Mouse (Mus musculus) frontal cortex, postnatal 14 days (tissue): ENCODE results near the gene Ctdnep1.

Experiments used
- DNase-seq, 2 experiments: peaks; one replicate each; pipeline ENCODE4 v3.0.0; 2022; ENCODE audit warnings: low spot score in 2 of 2

The Ctdnep1 gene

GRCm38 (mm10) chr11:70029130-70029801 is 48.3 kb downstream of the Ctdnep1 start:
- peak; percentile 87 to 93 for DNase-seq

GRCm38 (mm10) chr11:70029829-70030550 is 49.0 kb downstream of the Ctdnep1 start:
- DNase-seq = no peak

- DNase-seq = no peak
Measured at GRCm38 (mm10) chr11:70030651-70031320, 49.8 kb downstream of the Ctdnep1 start.

GRCm38 (mm10) chr11:70031321-70031670 is 50.3 kb downstream of the Ctdnep1 start:
- no peak for DNase-seq

- no peak for DNase-seq
Measured at GRCm38 (mm10) chr11:70038174-70038573, 57.2 kb downstream of the Ctdnep1 start.

- no peak for DNase-seq
Measured at GRCm38 (mm10) chr11:70039631-70040030, 58.7 kb downstream of the Ctdnep1 start.

GRCm38 (mm10) chr11:70040184-70040583 is 59.2 kb downstream of the Ctdnep1 start:
- no peak for DNase-seq
